In the genomic region with DNA sequence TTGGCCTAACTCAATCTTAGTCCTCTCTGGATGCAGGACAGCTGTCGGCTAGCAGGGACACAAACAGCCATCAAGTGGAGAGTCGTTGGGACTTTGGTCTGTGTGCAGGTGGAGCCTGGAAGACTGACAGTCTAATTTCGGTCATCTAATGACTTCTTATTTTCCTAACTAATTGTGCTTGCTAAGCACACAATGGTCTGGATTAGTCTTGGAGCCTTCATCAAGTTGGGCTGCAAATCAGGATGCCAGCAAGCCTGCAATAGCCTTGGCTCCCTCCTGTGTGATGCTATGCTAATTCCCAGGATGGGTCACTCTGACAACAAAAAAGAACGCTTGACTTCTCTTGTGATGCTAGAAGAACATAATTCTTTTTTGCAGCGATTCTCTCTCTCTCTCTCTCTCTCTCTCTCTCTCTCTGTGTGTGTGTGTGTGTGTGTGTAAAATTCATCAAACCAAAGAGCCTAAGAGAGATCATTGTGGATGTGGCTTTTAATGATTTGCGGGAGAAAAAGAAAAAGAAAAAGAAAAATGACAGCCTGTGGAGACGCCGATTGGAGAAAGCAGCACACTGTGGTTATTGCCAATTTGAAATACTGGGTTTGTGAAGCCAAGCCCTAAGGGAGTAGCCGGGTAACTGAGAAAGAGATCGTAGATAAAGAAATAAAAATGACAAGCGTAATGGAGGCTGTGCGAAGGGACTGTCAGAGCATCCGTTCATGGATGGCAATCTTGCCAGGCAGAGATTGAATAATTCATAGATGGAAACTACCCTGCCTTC, we compare ENCODE assay signal across 10 mouse cellular contexts.
DNase-seq lines count a peak whose midpoint lies in the region; ATAC-seq and TF ChIP-seq lines count a peak whose summit lies in the region.
"Had no signal": no experiment of that assay in that cellular context is flagged by ENCODE, and none has a peak within 500 bp of the region (broad histone marks: within the 10 kb centered on the region; RNA-seq: fewer than 3 reads in every experiment).

No protein-coding gene starts in this region.

- H3K9me3 ChIP-seq in forebrain, embryonic 13.5 days (replicated peaks) = no peaks in the 10 kb centered on the region
- 0 out of 2 replicates have a peak, but pooled peaks cover under 1% of the 10 kb centered on the region for H3K9me3 ChIP-seq in midbrain, embryonic 10.5 days (replicated peaks)
- H3K9me3 ChIP-seq in intestine, postnatal 0 days (ENCODE audit: control insufficient read depth) = no peaks in the 10 kb centered on the region
- H3K9me3 ChIP-seq: heart, embryonic 15.5 days; stomach, embryonic 15.5 days had no signal

- TF ChIP-seq CTCF in intestine, postnatal 0 days (IDR thresholded peaks at IDR 0.05; ENCODE audit: low read depth) = no peak

- H3K4me3 ChIP-seq in forebrain, embryonic 13.5 days = peak overlapping the region; percentile 30
- peak overlapping the region; percentile 45 for H3K4me3 ChIP-seq in midbrain, embryonic 10.5 days
- H3K4me3 ChIP-seq in intestine, postnatal 0 days (ENCODE audit: low read depth, low read length) = no peak overlapping the region
- H3K4me3 ChIP-seq: heart, embryonic 15.5 days; stomach, embryonic 15.5 days had no signal

- no peaks in the 10 kb centered on the region for H3K36me3 ChIP-seq in forebrain, embryonic 13.5 days (ENCODE audit: poor library complexity, severe bottlenecking)
- H3K36me3 ChIP-seq in midbrain, embryonic 10.5 days = no peaks in the 10 kb centered on the region
- no peaks in the 10 kb centered on the region for H3K36me3 ChIP-seq in intestine, postnatal 0 days (ENCODE audit: control insufficient read depth, insufficient read depth)
- H3K36me3 ChIP-seq: heart, embryonic 15.5 days; stomach, embryonic 15.5 days had no signal

- H3K9ac ChIP-seq in forebrain, embryonic 13.5 days = peak overlapping the region; percentile 45
- no peak overlapping the region for H3K9ac ChIP-seq in intestine, postnatal 0 days (ENCODE audit: low read depth, low read length)
- H3K9ac ChIP-seq: heart, embryonic 15.5 days; stomach, embryonic 15.5 days had no signal

- 5% methylated on average over 13 of the region's 13 CpGs for WGBS in forebrain, embryonic 13.5 days
- 28% methylated on average over 13 of the region's 13 CpGs for WGBS in midbrain, embryonic 10.5 days
- WGBS in intestine, postnatal 0 days = 66% methylated on average over 13 of the region's 13 CpGs

- peak overlapping the region; percentile 58 for H3K4me2 ChIP-seq in forebrain, embryonic 13.5 days
- H3K4me2 ChIP-seq in intestine, postnatal 0 days (replicated peaks; ENCODE audit: low read depth) = no peak overlapping the region
- H3K4me2 ChIP-seq: heart, embryonic 15.5 days; stomach, embryonic 15.5 days had no signal

- peak; percentile 60 for ATAC-seq in cerebellum, adult (ENCODE audit: insufficient number of reproducible peaks, low FRiP score, low TSS enrichment)
- peak; percentile 70 for ATAC-seq in forebrain, embryonic 13.5 days
- ATAC-seq in intestine, postnatal 0 days = no peak
- ATAC-seq in erythroid progenitor cell, adult 5-6 weeks (replicated peaks; ENCODE audit: low FRiP score, poor library complexity, severe bottlenecking) = no peak

- peak overlapping the region; percentile 83 for H3K27ac ChIP-seq in forebrain, embryonic 13.5 days
- peak overlapping the region; percentile 77 for H3K27ac ChIP-seq in midbrain, embryonic 10.5 days (replicated peaks)
- H3K27ac ChIP-seq in intestine, postnatal 0 days (ENCODE audit: low read depth, low read length) = no peak overlapping the region
- H3K27ac ChIP-seq: heart, embryonic 15.5 days; stomach, embryonic 15.5 days had no signal

- peaks cover 44% of the 10 kb centered on the region for H3K4me1 ChIP-seq in forebrain, embryonic 13.5 days
- H3K4me1 ChIP-seq in midbrain, embryonic 10.5 days = peaks cover 38% of the 10 kb centered on the region
- H3K4me1 ChIP-seq in intestine, postnatal 0 days (replicated peaks; ENCODE audit: control insufficient read depth, insufficient read depth, low read length) = no peaks in the 10 kb centered on the region
- H3K4me1 ChIP-seq: stomach, embryonic 15.5 days had no signal

- H3K27me3 ChIP-seq in forebrain, embryonic 13.5 days = no peaks in the 10 kb centered on the region
- peaks cover 17% of the 10 kb centered on the region; the same call in 1 of the 2 replicates for H3K27me3 ChIP-seq in midbrain, embryonic 10.5 days (ENCODE audit: low read depth, poor library complexity, severe bottlenecking)
- H3K27me3 ChIP-seq in intestine, postnatal 0 days (replicated peaks; ENCODE audit: control insufficient read depth, insufficient read depth, low read length) = no peaks in the 10 kb centered on the region
- H3K27me3 ChIP-seq: heart, embryonic 15.5 days; stomach, embryonic 15.5 days had no signal

- DNase-seq in cerebellum, postnatal 4 days (ENCODE audit: low spot score in 2 of 2) = no peak
- DNase-seq in brain, embryonic 18.5 days (ENCODE audit: low read depth, low spot score) = peak; percentile 56
- peak; percentile 42 for DNase-seq in midbrain, embryonic 10.5 days (ENCODE audit: low spot score)
- no peak for DNase-seq in adipocyte (ENCODE audit: low spot score)

Comparison
In these comparisons a context has a peak if more than half of its experiments do, and no peak if none do; other contexts are left out.
1. ATAC-seq: peak in cerebellum, adult (single experiment) and forebrain, embryonic 13.5 days (single experiment); none in intestine, postnatal 0 days (single experiment) and erythroid progenitor cell, adult 5-6 weeks (single experiment).
2. DNase-seq: peak in brain, embryonic 18.5 days (single experiment) and midbrain, embryonic 10.5 days (single experiment); none in cerebellum, postnatal 4 days (0 of 2) and adipocyte (single experiment).